16 mouse cellular contexts compared by ENCODE assay signal in genomic region chr2:170902204-170903028, GRCm38 (mm10).
DNase-seq lines count a peak whose midpoint lies in the region; ATAC-seq and TF ChIP-seq lines count a peak whose summit lies in the region.
"Had no signal": no experiment of that assay in that cellular context is flagged by ENCODE, and none has a peak within 500 bp of the region (broad histone marks: within the 10 kb centered on the region; RNA-seq: fewer than 3 reads in every experiment).

No protein-coding gene starts in this region.

- no peaks in the 10 kb centered on the region for H3K36me3 ChIP-seq in forebrain, embryonic 13.5 days (ENCODE audit: poor library complexity, severe bottlenecking)
- H3K36me3 ChIP-seq in hindbrain, embryonic 14.5 days (replicated peaks; ENCODE audit: control insufficient read depth, insufficient read depth) = no peaks in the 10 kb centered on the region
- H3K36me3 ChIP-seq in midbrain, embryonic 10.5 days = no peaks in the 10 kb centered on the region
- H3K36me3 ChIP-seq in neural tube, embryonic 13.5 days = no peaks in the 10 kb centered on the region
- no peaks in the 10 kb centered on the region for H3K36me3 ChIP-seq in stomach, postnatal 0 days (ENCODE audit: control insufficient read depth, insufficient read depth, low read length)
- H3K36me3 ChIP-seq: liver, embryonic 12.5 days; lung, embryonic 15.5 days had no signal

- H3K27me3 ChIP-seq in forebrain, embryonic 13.5 days = no peaks in the 10 kb centered on the region
- H3K27me3 ChIP-seq in hindbrain, embryonic 14.5 days (ENCODE audit: control insufficient read depth, insufficient read depth, low read length) = no peaks in the 10 kb centered on the region
- H3K27me3 ChIP-seq in midbrain, embryonic 10.5 days (ENCODE audit: low read depth, poor library complexity, severe bottlenecking) = no peaks in the 10 kb centered on the region
- H3K27me3 ChIP-seq in neural tube, embryonic 13.5 days = no peaks in the 10 kb centered on the region
- H3K27me3 ChIP-seq in stomach, postnatal 0 days (ENCODE audit: control insufficient read depth, insufficient read depth, low read length) = no peaks in the 10 kb centered on the region
- H3K27me3 ChIP-seq: liver, embryonic 12.5 days; lung, embryonic 15.5 days had no signal

- no peak overlapping the region for H3K4me3 ChIP-seq in forebrain, embryonic 13.5 days
- H3K4me3 ChIP-seq in hindbrain, embryonic 14.5 days (replicated peaks; ENCODE audit: low read length) = no peak overlapping the region
- H3K4me3 ChIP-seq in midbrain, embryonic 10.5 days = no peak overlapping the region
- no peak overlapping the region for H3K4me3 ChIP-seq in neural tube, embryonic 13.5 days
- no peak overlapping the region for H3K4me3 ChIP-seq in stomach, postnatal 0 days (ENCODE audit: low read depth, low read length)
- H3K4me3 ChIP-seq: liver, embryonic 12.5 days; lung, embryonic 15.5 days had no signal

- TF ChIP-seq CTCF in stomach, postnatal 0 days (IDR thresholded peaks at IDR 0.05; ENCODE audit: low read depth) = no peak

- H3K9ac ChIP-seq in forebrain, embryonic 13.5 days = no peak overlapping the region; the same call in 1 of the 2 replicates
- no peak overlapping the region for H3K9ac ChIP-seq in hindbrain, embryonic 14.5 days
- no peak overlapping the region for H3K9ac ChIP-seq in neural tube, embryonic 13.5 days
- no peak overlapping the region for H3K9ac ChIP-seq in stomach, postnatal 0 days (ENCODE audit: low read length)
- H3K9ac ChIP-seq: liver, embryonic 12.5 days; lung, embryonic 15.5 days had no signal

- H3K9me3 ChIP-seq in forebrain, embryonic 13.5 days (replicated peaks) = peaks cover 8% of the 10 kb centered on the region
- H3K9me3 ChIP-seq in hindbrain, embryonic 14.5 days (ENCODE audit: control insufficient read depth, low read length) = no peaks in the 10 kb centered on the region
- peaks cover 9% of the 10 kb centered on the region; the same call in 1 of the 2 replicates for H3K9me3 ChIP-seq in midbrain, embryonic 10.5 days (replicated peaks)
- no peaks in the 10 kb centered on the region for H3K9me3 ChIP-seq in neural tube, embryonic 13.5 days
- no peaks in the 10 kb centered on the region for H3K9me3 ChIP-seq in stomach, postnatal 0 days (ENCODE audit: control insufficient read depth, low read length)
- H3K9me3 ChIP-seq: lung, embryonic 15.5 days had no signal

- 2% methylated on average over 13 of the region's 13 CpGs for WGBS in forebrain, embryonic 13.5 days
- WGBS in hindbrain, embryonic 14.5 days = 19% methylated on average over 13 of the region's 13 CpGs
- 67% methylated on average over 13 of the region's 13 CpGs for WGBS in midbrain, embryonic 10.5 days
- 32% methylated on average over 13 of the region's 13 CpGs for WGBS in neural tube, embryonic 13.5 days
- WGBS in stomach, postnatal 0 days = 66% methylated on average over 13 of the region's 13 CpGs

- H3K27ac ChIP-seq in forebrain, embryonic 13.5 days = peak overlapping the region; percentile 84
- H3K27ac ChIP-seq in hindbrain, embryonic 14.5 days = peak overlapping the region; percentile 64
- peak overlapping the region; percentile 1; the same call in 1 of the 2 replicates for H3K27ac ChIP-seq in midbrain, embryonic 10.5 days (replicated peaks)
- H3K27ac ChIP-seq in neural tube, embryonic 13.5 days (replicated peaks) = peak overlapping the region; percentile 38
- no peak overlapping the region for H3K27ac ChIP-seq in stomach, postnatal 0 days (replicated peaks)
- H3K27ac ChIP-seq: kidney, postnatal 0 days; liver, embryonic 12.5 days; lung, embryonic 15.5 days had no signal

- no peak for TF ChIP-seq EP300 in stomach, postnatal 0 days (optimal IDR thresholded peaks at IDR 0.05)

- ATAC-seq in forebrain, embryonic 13.5 days = peak; percentile 88
- ATAC-seq in hindbrain, embryonic 14.5 days (ENCODE audit: low FRiP score) = no peak
- no peak for ATAC-seq in neural tube, embryonic 13.5 days (ENCODE audit: low read depth)
- ATAC-seq in stomach, postnatal 0 days (ENCODE audit: low FRiP score, low TSS enrichment) = no peak
- ATAC-seq: intestine, embryonic 16.5 days; liver, embryonic 12.5 days had no signal

- H3K4me2 ChIP-seq in forebrain, embryonic 13.5 days = peak overlapping the region; percentile 27
- peak overlapping the region; percentile 36 for H3K4me2 ChIP-seq in hindbrain, embryonic 14.5 days (replicated peaks)
- H3K4me2 ChIP-seq in neural tube, embryonic 13.5 days = peak overlapping the region; percentile 22; the same call in 1 of the 2 replicates
- H3K4me2 ChIP-seq in stomach, postnatal 0 days (replicated peaks; ENCODE audit: low read depth) = no peak overlapping the region
- H3K4me2 ChIP-seq: liver, embryonic 12.5 days; lung, embryonic 15.5 days had no signal

- no peak for DNase-seq in hindbrain, embryonic 14.5 days (ENCODE audit: low spot score)
- DNase-seq in midbrain, embryonic 10.5 days (ENCODE audit: low spot score) = no peak
- DNase-seq in left cerebral cortex, adult 18-20 months (ENCODE audit: low spot score in 2 of 2) = no peak
- DNase-seq in stomach, postnatal 0 days (ENCODE audit: low spot score) = no peak
- no peak for DNase-seq in thymus, adult 18-20 months
- DNase-seq: adrenal gland, adult 8-10 months; cerebellum, adult 9-11 months; heart, postnatal 14 days; spleen, adult 18-20 months; thymus, postnatal 25 days had no signal

- H3K4me1 ChIP-seq in forebrain, embryonic 13.5 days = peaks cover 20% of the 10 kb centered on the region
- peaks cover 6% of the 10 kb centered on the region; the same call in 1 of the 2 replicates for H3K4me1 ChIP-seq in hindbrain, embryonic 14.5 days (replicated peaks; ENCODE audit: control insufficient read depth, insufficient read depth, low read length)
- peaks cover 15% of the 10 kb centered on the region for H3K4me1 ChIP-seq in midbrain, embryonic 10.5 days
- peaks cover 16% of the 10 kb centered on the region for H3K4me1 ChIP-seq in neural tube, embryonic 13.5 days (replicated peaks)
- no peaks in the 10 kb centered on the region for H3K4me1 ChIP-seq in stomach, postnatal 0 days (replicated peaks; ENCODE audit: control insufficient read depth, insufficient read depth)
- H3K4me1 ChIP-seq: liver, embryonic 12.5 days; lung, embryonic 15.5 days had no signal
